ENCODE assay signal across 34 mouse cellular contexts in genomic region chr4:99328306-99328705, GRCm38 (mm10). TPM values are rescaled to one million over a fixed set of nuclear protein-coding genes. Genes with fewer than 3 reads are reported as not detected.
"Had no signal": no experiment of that assay in that cellular context is flagged by ENCODE, and none has a peak within 500 bp of the region (broad histone marks: within the 10 kb centered on the region; RNA-seq: fewer than 3 reads in every experiment).

No protein-coding gene starts in this region.

- H3K4me3 ChIP-seq: limb, embryonic 10.5 days; limb, embryonic 12.5 days; limb, embryonic 13.5 days; limb, embryonic 15.5 days; liver, embryonic 12.5 days; liver, embryonic 13.5 days; liver, embryonic 15.5 days; lung, embryonic 15.5 days; megakaryocyte, embryonic 14.5 days; midbrain, embryonic 10.5 days; midbrain, embryonic 12.5 days; midbrain, embryonic 13.5 days; midbrain, embryonic 15.5 days; myocyte; neural tube, embryonic 12.5 days had no signal

- H3K9me3 ChIP-seq: limb, embryonic 10.5 days; limb, embryonic 12.5 days; limb, embryonic 13.5 days; limb, embryonic 15.5 days; liver, embryonic 12.5 days; liver, embryonic 13.5 days; liver, embryonic 15.5 days; lung, embryonic 15.5 days; megakaryocyte, embryonic 14.5 days; midbrain, embryonic 10.5 days; midbrain, embryonic 12.5 days; midbrain, embryonic 13.5 days; midbrain, embryonic 15.5 days; neural tube, embryonic 12.5 days had no signal

- ATAC-seq: liver, embryonic 12.5 days; liver, postnatal 0 days; lung, postnatal 0 days; midbrain, embryonic 13.5 days; midbrain, embryonic 15.5 days; midbrain, embryonic 16.5 days had no signal

- H3K4me2 ChIP-seq: limb, embryonic 12.5 days; limb, embryonic 13.5 days; limb, embryonic 15.5 days; liver, embryonic 11.5 days; liver, embryonic 12.5 days; liver, embryonic 13.5 days; liver, embryonic 15.5 days; lung, embryonic 14.5 days; lung, embryonic 15.5 days; midbrain, embryonic 11.5 days; midbrain, embryonic 12.5 days; midbrain, embryonic 13.5 days; midbrain, embryonic 15.5 days; neural tube, embryonic 12.5 days had no signal

- DNase-seq: left cerebral cortex, postnatal 4 days; liver; liver, embryonic 13.5 days; liver, postnatal 0 days; lung, adult 18-20 months; lung, adult 2 months; lung, embryonic 14.5 days; lung, postnatal 10 days; lung, postnatal 14 days; lung, postnatal 36 days; lung, postnatal 4 days; midbrain, embryonic 14.5 days had no signal

- H3K9ac ChIP-seq: limb, embryonic 12.5 days; limb, embryonic 13.5 days; limb, embryonic 15.5 days; liver, embryonic 12.5 days; liver, embryonic 13.5 days; liver, embryonic 14.5 days; liver, embryonic 15.5 days; liver, postnatal 0 days; lung, embryonic 14.5 days; lung, embryonic 15.5 days; midbrain, embryonic 12.5 days; midbrain, embryonic 13.5 days; midbrain, embryonic 15.5 days; neural tube, embryonic 12.5 days had no signal

- H3K27me3 ChIP-seq: limb, embryonic 13.5 days; limb, embryonic 15.5 days; liver, embryonic 12.5 days; liver, embryonic 13.5 days; liver, embryonic 15.5 days; lung, embryonic 15.5 days; megakaryocyte, embryonic 14.5 days; midbrain, embryonic 13.5 days; midbrain, embryonic 15.5 days; neural tube, embryonic 12.5 days had no signal

- H3K36me3 ChIP-seq: limb, embryonic 10.5 days; limb, embryonic 12.5 days; limb, embryonic 13.5 days; limb, embryonic 15.5 days; liver, embryonic 12.5 days; liver, embryonic 13.5 days; liver, embryonic 15.5 days; lung, embryonic 15.5 days; midbrain, embryonic 10.5 days; midbrain, embryonic 12.5 days; midbrain, embryonic 13.5 days; midbrain, embryonic 15.5 days; neural tube, embryonic 12.5 days had no signal

- H3K4me1 ChIP-seq: limb, embryonic 12.5 days; limb, embryonic 13.5 days; limb, embryonic 15.5 days; liver, embryonic 12.5 days; liver, embryonic 13.5 days; liver, embryonic 15.5 days; lung, embryonic 15.5 days; megakaryocyte, embryonic 14.5 days; midbrain, embryonic 13.5 days; neural tube, embryonic 12.5 days had no signal

- H3K27ac ChIP-seq: limb, embryonic 10.5 days; limb, embryonic 12.5 days; limb, embryonic 13.5 days; limb, embryonic 15.5 days; liver, embryonic 12.5 days; liver, embryonic 13.5 days; liver, embryonic 14.5 days; liver, embryonic 15.5 days; lung, embryonic 15.5 days; macrophage; midbrain, embryonic 10.5 days; midbrain, embryonic 12.5 days; midbrain, embryonic 13.5 days; midbrain, embryonic 15.5 days; neural tube, embryonic 12.5 days had no signal

RNA-seq across cellular contexts. Expression of gene Gm12689, which starts 32.6 kb away (rescaled TPM):
- total RNA-seq: midbrain, postnatal 0 days had no signal
- polyA plus RNA-seq: liver, embryonic 11.5 days; lung, embryonic 15.5 days; midbrain, embryonic 10.5 days; neural tube, embryonic 11.5 days had no signal
